Mouse (Mus musculus) induced T-regulatory cell, adult 2 months (primary cell): Measurements from ENCODE around the gene Cadm4.

Source experiments
- DNase-seq: peaks from one replicate; pipeline ENCODE4 v3.0.0-alpha.2; 2012; ENCODE audit warnings: low read depth

Cadm4 gene

DNA sequence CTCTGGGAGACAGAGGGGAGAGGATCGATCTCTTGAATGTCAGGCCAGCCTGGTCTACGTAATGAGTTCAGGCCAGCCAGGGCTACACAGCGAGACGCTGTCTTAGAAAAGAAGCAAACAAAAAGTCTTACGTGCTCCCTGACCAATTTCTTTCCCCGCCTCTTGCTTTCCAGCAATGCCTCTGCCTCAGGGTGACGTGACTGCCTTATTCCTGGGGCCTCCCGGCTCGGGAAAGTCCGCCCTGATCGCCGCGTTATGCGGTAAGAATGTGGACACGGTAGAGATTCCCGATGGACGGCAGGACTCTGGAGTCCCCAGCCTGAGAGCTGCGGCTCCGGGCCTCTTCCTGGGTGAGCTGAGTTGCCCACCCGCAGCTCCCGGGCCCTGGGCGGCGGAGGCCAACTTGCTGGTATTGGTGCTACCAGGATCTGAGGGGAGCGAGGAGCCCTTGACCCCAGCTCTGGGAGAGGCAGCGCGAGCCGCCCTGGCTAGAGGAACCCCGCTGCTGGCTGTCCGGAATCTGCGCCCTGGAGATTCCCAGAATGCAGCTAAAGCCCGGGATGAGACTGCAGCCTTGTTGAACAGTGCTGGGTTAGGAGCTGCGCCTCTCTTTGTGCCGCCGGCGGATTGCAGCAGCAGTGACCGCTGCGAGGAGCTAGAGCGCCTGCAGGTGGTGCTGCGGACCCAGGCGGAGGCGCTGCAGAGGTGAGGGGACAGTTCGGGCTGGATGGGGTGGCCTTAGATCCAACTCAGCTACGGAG is 49.6 kb downstream of the Cadm4 start:
- DNase-seq = peak; percentile 72

DNA sequence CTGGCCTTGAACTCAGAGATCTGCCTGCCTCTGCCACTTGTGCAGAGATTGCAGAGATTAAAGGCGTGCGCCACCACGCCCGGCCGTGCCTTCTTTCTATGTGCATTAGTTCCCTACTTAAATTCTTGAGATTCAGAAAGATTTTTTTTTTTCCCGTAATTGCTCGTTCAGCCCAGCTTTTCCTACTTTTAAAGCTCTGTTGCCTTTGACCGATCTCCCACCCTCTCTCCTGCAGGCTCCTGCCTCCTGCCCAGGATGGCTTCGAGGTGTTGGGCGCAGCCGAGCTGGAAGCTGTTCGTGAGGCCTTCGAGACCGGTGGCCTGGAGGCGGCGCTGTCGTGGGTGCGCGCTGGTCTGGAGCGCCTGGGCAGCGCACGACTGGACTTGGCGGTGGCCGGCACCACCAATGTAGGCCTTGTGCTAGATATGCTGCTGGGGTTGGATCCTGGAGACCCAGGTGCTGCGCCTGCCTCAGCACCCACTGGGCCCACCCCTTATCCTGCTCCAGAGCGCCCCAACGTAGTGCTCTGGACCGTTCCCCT is 51.3 kb downstream of the Cadm4 start:
- no peak for DNase-seq

GRCm38 (mm10) chr7:24533806-24534205 is 52.0 kb downstream of the Cadm4 start:
- DNase-seq = no peak

DNA sequence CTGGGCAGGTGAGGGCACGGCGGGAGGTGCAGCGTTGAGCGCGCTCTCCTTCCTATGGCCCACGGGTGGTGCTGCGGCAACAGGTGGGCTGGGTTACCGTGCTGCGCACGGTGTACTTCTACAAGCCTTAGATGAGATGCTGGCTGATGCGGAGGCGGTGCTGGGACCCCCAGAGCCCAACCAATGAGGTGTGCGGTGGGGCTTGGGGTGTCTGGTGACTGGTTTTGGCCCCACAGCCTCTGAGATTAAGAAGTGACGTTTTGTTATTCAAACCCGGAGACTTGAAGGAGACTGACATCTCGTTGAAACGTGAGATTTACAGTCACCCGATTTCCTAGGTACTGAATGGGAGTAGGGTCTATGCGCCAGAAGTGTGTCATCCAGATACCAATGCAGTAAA is 52.5 kb downstream of the Cadm4 start:
- DNase-seq = no peak

- DNase-seq = no peak
These were observed 55.3 kb downstream of the Cadm4 start for GRCm38 (mm10) chr7:24537081-24537480.

DNA sequence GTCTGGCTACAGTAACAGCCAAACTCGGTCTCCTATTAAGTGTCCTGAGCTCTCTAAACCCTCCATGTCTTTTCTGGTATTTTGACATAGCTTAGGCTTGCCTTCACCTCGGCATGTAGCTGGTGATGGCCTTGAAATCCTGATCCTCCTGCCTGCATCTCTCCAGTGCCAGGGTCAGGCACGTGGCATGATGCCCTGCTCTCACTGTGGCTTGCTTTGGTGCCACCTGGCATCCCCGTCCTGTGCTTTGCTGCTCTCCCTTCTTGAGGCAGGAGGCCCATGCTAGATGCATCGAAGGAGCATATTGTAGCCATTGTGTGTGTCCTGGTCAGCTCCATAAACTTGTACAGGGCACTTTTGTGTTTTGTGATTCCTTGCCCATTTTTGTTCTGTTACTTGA is 55.8 kb downstream of the Cadm4 start:
- DNase-seq = no peak

- no peak for DNase-seq
These were observed 56.3 kb downstream of the Cadm4 start for GRCm38 (mm10) chr7:24538154-24538553.

- DNase-seq = no peak
These were observed 56.9 kb downstream of the Cadm4 start for GRCm38 (mm10) chr7:24538701-24539100.

DNA sequence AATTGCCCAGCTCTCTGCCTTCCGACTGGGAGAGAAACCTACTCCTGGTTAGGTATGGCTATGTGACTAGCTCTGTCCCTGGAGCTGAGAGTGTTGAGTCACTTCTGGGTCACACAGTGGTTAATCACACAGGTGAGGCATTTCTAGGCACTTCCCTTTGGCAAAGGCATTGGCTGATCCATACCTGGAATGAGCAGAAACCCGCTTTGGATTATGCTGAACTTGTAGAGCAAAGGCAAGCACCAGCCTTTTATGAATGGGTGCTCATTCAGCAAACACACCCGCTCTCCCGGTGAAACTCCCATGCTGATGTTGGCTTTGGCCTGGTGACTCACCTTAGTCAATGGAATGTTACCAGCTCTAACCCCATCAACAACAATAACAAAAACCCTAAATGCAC is 57.9 kb downstream of the Cadm4 start:
- DNase-seq = no peak

- peak; percentile 67 for DNase-seq
These were observed 62.7 kb downstream of the Cadm4 start for GRCm38 (mm10) chr7:24544506-24544905.

- DNase-seq = no peak
These were observed 64.3 kb downstream of the Cadm4 start, which contains the start of the genes Pinlyp and Xrcc1 for GRCm38 (mm10) chr7:24546068-24546614. TSS of gene Pinlyp (minus strand) at chr7:24546118. TSS of gene Xrcc1 (plus strand) at chr7:24546289.

- peak; percentile 99 for DNase-seq
These were observed 65.0 kb downstream of the Cadm4 start for GRCm38 (mm10) chr7:24546634-24547389.

DNA sequence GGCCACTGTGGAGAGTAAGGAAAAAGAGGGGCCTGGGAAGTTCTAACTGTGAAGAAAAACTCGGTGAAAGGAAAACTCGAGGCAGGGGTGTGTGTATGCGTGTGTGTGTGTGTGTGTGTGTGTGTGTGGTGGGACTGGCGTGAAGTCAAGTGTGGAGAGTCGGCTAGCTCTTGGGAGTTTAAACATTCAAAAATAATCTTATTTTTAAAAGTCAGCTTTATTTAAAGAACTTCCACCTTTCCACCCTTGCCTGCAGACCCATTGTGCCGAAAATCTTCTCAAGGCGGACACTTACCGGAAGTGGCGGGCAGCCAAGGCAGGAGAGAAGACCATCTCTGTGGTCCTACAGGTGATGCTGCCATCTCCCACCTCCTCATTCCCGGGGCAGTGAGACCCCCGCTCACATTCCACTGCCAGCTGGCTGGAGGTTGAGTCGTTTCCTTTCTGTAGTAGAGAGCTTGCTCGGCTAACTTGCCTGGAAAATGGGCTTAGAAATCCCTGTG is 65.8 kb downstream of the Cadm4 start:
- DNase-seq = peak; percentile 13

DNA sequence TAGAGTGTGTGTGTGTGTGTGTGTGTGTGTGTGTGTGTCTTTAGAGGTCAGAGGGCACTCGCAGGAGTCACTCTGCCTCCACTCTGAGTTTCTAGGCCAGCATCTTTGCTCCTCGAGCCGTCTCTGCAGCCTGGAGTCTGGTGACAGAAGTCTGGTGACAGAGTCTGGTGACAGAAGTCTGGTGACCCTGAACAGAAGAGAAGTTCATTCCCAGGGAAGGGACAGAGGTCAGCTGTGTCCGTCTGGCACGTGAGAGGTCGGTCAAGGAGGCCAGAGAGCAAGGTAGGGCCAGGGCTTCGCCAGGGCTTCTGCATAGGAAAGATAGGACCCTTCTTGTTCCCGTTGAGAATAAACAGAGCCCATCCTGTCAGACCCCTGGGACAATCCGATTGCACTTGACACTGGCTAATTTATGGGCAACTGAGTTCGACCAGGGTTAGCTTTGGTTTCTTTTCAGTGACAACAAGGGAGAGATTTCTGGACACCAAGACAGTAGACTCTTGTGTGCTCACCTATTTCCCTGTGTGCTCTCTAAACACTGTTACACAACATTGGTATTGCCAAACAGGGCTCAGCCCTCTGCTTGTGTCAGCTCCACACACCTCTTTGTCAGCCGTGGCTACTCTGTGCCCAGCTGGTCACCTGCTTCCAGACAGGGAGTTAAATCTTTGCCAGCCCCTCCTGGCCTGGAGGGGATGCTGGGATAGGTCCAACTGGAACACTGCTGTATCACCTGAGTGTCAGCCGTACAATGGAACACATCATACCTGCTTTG is 70.3 kb downstream of the Cadm4 start:
- no peak for DNase-seq
